ENCODE assay signal across 8 mouse cellular contexts in genomic region chr4:132301965-132302938, GRCm38 (mm10). TPM values are rescaled to one million over a fixed set of nuclear protein-coding genes. Genes with fewer than 3 reads are reported as not detected.
A peak's percentile ranks its signal among the peaks of the same experiment; 100 is the strongest.
DNase-seq lines count a peak whose midpoint lies in the region; ATAC-seq lines count a peak whose summit lies in the region.

No protein-coding gene starts in this region.

- H3K9ac ChIP-seq in lung, embryonic 15.5 days: peak overlapping the region; percentile 50
- peak overlapping the region; percentile 64 for H3K9ac ChIP-seq in intestine, embryonic 15.5 days
- peak overlapping the region; percentile 37 for H3K9ac ChIP-seq in neural tube, embryonic 15.5 days (replicated peaks)

- WGBS in lung, embryonic 15.5 days: 54% methylated on average over 16 of the region's 16 CpGs
- 71% methylated on average over 16 of the region's 16 CpGs for WGBS in embryonic facial prominence, embryonic 10.5 days
- 67% methylated on average over 16 of the region's 16 CpGs for WGBS in intestine, embryonic 15.5 days
- 70% methylated on average over 16 of the region's 16 CpGs for WGBS in neural tube, embryonic 15.5 days

- intact Hi-C loops in gastrocnemius, postnatal 14 days (cut with DNase I; ENCODE audit: low total_unique reads): no loop called here

- DNase-seq in lung, postnatal 14 days: no peak
- no peak for DNase-seq in embryonic facial prominence, embryonic 10.5 days (ENCODE audit: low spot score)
- DNase-seq in frontal cortex, postnatal 14 days (ENCODE audit: low spot score in 2 of 2): no peak
- DNase-seq in urinary bladder, adult 18-20 months (ENCODE audit: low spot score in 2 of 2): no peak
- DNase-seq in gastrocnemius, postnatal 14 days: no peak

- H3K9me3 ChIP-seq in lung, embryonic 15.5 days: no peaks in the 10 kb centered on the region
- no peaks in the 10 kb centered on the region for H3K9me3 ChIP-seq in embryonic facial prominence, embryonic 10.5 days
- H3K9me3 ChIP-seq in intestine, embryonic 15.5 days: no peaks in the 10 kb centered on the region
- no peaks in the 10 kb centered on the region for H3K9me3 ChIP-seq in neural tube, embryonic 15.5 days (replicated peaks)

- peak; percentile 5; the same call in 1 of the 2 replicates for ATAC-seq in lung, embryonic 15.5 days (ENCODE audit: borderline replicate concordance, extremely low read depth, low FRiP score, low TSS enrichment)
- ATAC-seq in intestine, embryonic 15.5 days: no peak
- ATAC-seq in neural tube, embryonic 15.5 days (ENCODE audit: low FRiP score): peak; percentile 4; the same call in 1 of the 2 replicates

- H3K4me1 ChIP-seq in lung, embryonic 15.5 days: 0 out of 2 replicates have a peak, but pooled peaks cover 8% of the 10 kb centered on the region
- H3K4me1 ChIP-seq in embryonic facial prominence, embryonic 10.5 days: peaks cover 15% of the 10 kb centered on the region
- H3K4me1 ChIP-seq in intestine, embryonic 15.5 days (replicated peaks): peaks cover 6% of the 10 kb centered on the region; the same call in 1 of the 2 replicates
- peaks cover 9% of the 10 kb centered on the region for H3K4me1 ChIP-seq in neural tube, embryonic 15.5 days

- H3K4me2 ChIP-seq in lung, embryonic 15.5 days: peak overlapping the region; percentile 63
- peak overlapping the region; percentile 78 for H3K4me2 ChIP-seq in intestine, embryonic 15.5 days (replicated peaks)
- H3K4me2 ChIP-seq in neural tube, embryonic 15.5 days: peak overlapping the region; percentile 61

- H3K4me3 ChIP-seq in lung, embryonic 15.5 days: peak overlapping the region; percentile 46
- H3K4me3 ChIP-seq in embryonic facial prominence, embryonic 10.5 days: peak overlapping the region; percentile 66
- H3K4me3 ChIP-seq in intestine, embryonic 15.5 days (replicated peaks): peak overlapping the region; percentile 49
- peak overlapping the region; percentile 40 for H3K4me3 ChIP-seq in neural tube, embryonic 15.5 days (replicated peaks)

- H3K36me3 ChIP-seq in lung, embryonic 15.5 days: no peaks in the 10 kb centered on the region
- no peaks in the 10 kb centered on the region for H3K36me3 ChIP-seq in embryonic facial prominence, embryonic 10.5 days (replicated peaks)
- no peaks in the 10 kb centered on the region for H3K36me3 ChIP-seq in intestine, embryonic 15.5 days
- no peaks in the 10 kb centered on the region for H3K36me3 ChIP-seq in neural tube, embryonic 15.5 days

- H3K27me3 ChIP-seq in lung, embryonic 15.5 days: no peaks in the 10 kb centered on the region
- no peaks in the 10 kb centered on the region for H3K27me3 ChIP-seq in embryonic facial prominence, embryonic 10.5 days (replicated peaks; ENCODE audit: low read depth, poor library complexity, severe bottlenecking)
- H3K27me3 ChIP-seq in intestine, embryonic 15.5 days (replicated peaks): no peaks in the 10 kb centered on the region
- no peaks in the 10 kb centered on the region for H3K27me3 ChIP-seq in neural tube, embryonic 15.5 days (replicated peaks)

- 0 out of 2 replicates have a peak overlapping the region, but pooled peaks have one; percentile 5 for H3K27ac ChIP-seq in lung, embryonic 15.5 days
- H3K27ac ChIP-seq in embryonic facial prominence, embryonic 10.5 days (replicated peaks): peak overlapping the region; percentile 80
- H3K27ac ChIP-seq in intestine, embryonic 15.5 days: 0 out of 2 replicates have a peak overlapping the region, but pooled peaks have one; percentile 55
- H3K27ac ChIP-seq in neural tube, embryonic 15.5 days (replicated peaks): no peak overlapping the region

RNA-seq across cellular contexts. Expression of gene Rab42, which starts 0.9 kb away (rescaled TPM):
- 1.4 and 2.5 TPM in 2 replicates for polyA plus RNA-seq in lung, embryonic 15.5 days (2015; fragmentation: Nextera tagmentation; extraction: Ambion mirVana)
- 1.3 and 1.8 TPM in 2 replicates for polyA plus RNA-seq in embryonic facial prominence, embryonic 10.5 days (2016; fragmentation: Nextera tagmentation; extraction: Ambion mirVana)
- polyA plus RNA-seq in intestine, embryonic 15.5 days (2015; fragmentation: Nextera tagmentation; extraction: Ambion mirVana): 3.6 and 3.9 TPM in 2 replicates
- 3.4 and 3.5 TPM in 2 replicates for polyA plus RNA-seq in neural tube, embryonic 15.5 days (2015; fragmentation: Nextera tagmentation; extraction: Ambion mirVana)
- total RNA-seq in gastrocnemius, postnatal 14 days (2021): under 1 TPM in 1 of 2 experiments, not detected in 1; 0.94 TPM

RNA-seq across cellular contexts. Expression of gene Trnau1ap, which starts 27.1 kb away (rescaled TPM):
- polyA plus RNA-seq in lung, embryonic 15.5 days (2015; fragmentation: Nextera tagmentation; extraction: Ambion mirVana): 67.2 and 75.0 TPM in 2 replicates
- polyA plus RNA-seq in embryonic facial prominence, embryonic 10.5 days (2016; fragmentation: Nextera tagmentation; extraction: Ambion mirVana): 83.5 and 83.8 TPM in 2 replicates
- polyA plus RNA-seq in intestine, embryonic 15.5 days (2015; fragmentation: Nextera tagmentation; extraction: Ambion mirVana): 74.5 and 82.9 TPM in 2 replicates
- polyA plus RNA-seq in neural tube, embryonic 15.5 days (2015; fragmentation: Nextera tagmentation; extraction: Ambion mirVana): 69.9 and 70.3 TPM in 2 replicates
- 10 to 100 TPM; 12.9 to 13.9 TPM for total RNA-seq in gastrocnemius, postnatal 14 days (2021)

RNA-seq across cellular contexts. Expression of gene Taf12, which starts 28.1 kb away (rescaled TPM):
- polyA plus RNA-seq in lung, embryonic 15.5 days (2015; fragmentation: Nextera tagmentation; extraction: Ambion mirVana): 46.0 and 48.5 TPM in 2 replicates
- polyA plus RNA-seq in embryonic facial prominence, embryonic 10.5 days (2016; fragmentation: Nextera tagmentation; extraction: Ambion mirVana): 58.8 and 59.3 TPM in 2 replicates
- 37.7 and 39.8 TPM in 2 replicates for polyA plus RNA-seq in intestine, embryonic 15.5 days (2015; fragmentation: Nextera tagmentation; extraction: Ambion mirVana)
- polyA plus RNA-seq in neural tube, embryonic 15.5 days (2015; fragmentation: Nextera tagmentation; extraction: Ambion mirVana): 36.5 and 43.6 TPM in 2 replicates
- 10 to 100 TPM; 22.8 to 26.9 TPM for total RNA-seq in gastrocnemius, postnatal 14 days (2021)

RNA-seq across cellular contexts. Expression of gene Gmeb1, which starts 40.9 kb away (rescaled TPM):
- polyA plus RNA-seq in lung, embryonic 15.5 days (2015; fragmentation: Nextera tagmentation; extraction: Ambion mirVana): 35.4 and 38.1 TPM in 2 replicates
- 46.2 and 46.5 TPM in 2 replicates for polyA plus RNA-seq in embryonic facial prominence, embryonic 10.5 days (2016; fragmentation: Nextera tagmentation; extraction: Ambion mirVana)
- polyA plus RNA-seq in intestine, embryonic 15.5 days (2015; fragmentation: Nextera tagmentation; extraction: Ambion mirVana): 27.8 and 31.3 TPM in 2 replicates
- 37.7 and 39.0 TPM in 2 replicates for polyA plus RNA-seq in neural tube, embryonic 15.5 days (2015; fragmentation: Nextera tagmentation; extraction: Ambion mirVana)
- total RNA-seq in gastrocnemius, postnatal 14 days (2021): 1 to 10 TPM; 9.4 to 9.9 TPM

RNA-seq across cellular contexts. Expression of gene Rcc1, which starts 51.2 kb away (rescaled TPM):
- polyA plus RNA-seq in lung, embryonic 15.5 days (2015; fragmentation: Nextera tagmentation; extraction: Ambion mirVana): 89.2 and 92.6 TPM in 2 replicates
- polyA plus RNA-seq in embryonic facial prominence, embryonic 10.5 days (2016; fragmentation: Nextera tagmentation; extraction: Ambion mirVana): 160 and 172 TPM in 2 replicates
- 90.5 and 90.9 TPM in 2 replicates for polyA plus RNA-seq in intestine, embryonic 15.5 days (2015; fragmentation: Nextera tagmentation; extraction: Ambion mirVana)
- 28.2 and 45.5 TPM in 2 replicates for polyA plus RNA-seq in neural tube, embryonic 15.5 days (2015; fragmentation: Nextera tagmentation; extraction: Ambion mirVana)
- 1 to 10 TPM; 7.5 to 9.1 TPM for total RNA-seq in gastrocnemius, postnatal 14 days (2021)
